Mouse (Mus musculus) neural tube, embryonic 10.5 days (tissue): ENCODE data around the gene Cfap44.
A peak's percentile ranks its signal among the peaks of the same experiment; 100 is the strongest.

Experiments used
- DNase-seq: peaks from one replicate; pipeline ENCODE4 v3.0.0-alpha.2; 2017; ENCODE audit warnings: low spot score; ENCODE audit errors: extremely low spot score

Gene Cfap44

GRCm38 (mm10) chr16:44530829-44531228, 136.2 kb downstream of the Cfap44 start:
- DNase-seq, result peak; percentile 91

- DNase-seq, result peak; percentile 56
Measured at GRCm38 (mm10) chr16:44531239-44531797, 136.7 kb downstream of the Cfap44 start.
